Mouse (Mus musculus) retina, adult 2 months (tissue): ENCODE measurements around the gene Ceacam15.

ENCODE experiments used
- DNase-seq: peaks from one replicate; pipeline ENCODE4 v3.0.0-alpha.2; 2012; ENCODE audit warnings: low read depth, low spot score

The Ceacam15 gene

GRCm38 (mm10) chr7:16631025-16631424, 44.5 kb downstream of the Ceacam15 start:
- DNase-seq, result no peak

DNA sequence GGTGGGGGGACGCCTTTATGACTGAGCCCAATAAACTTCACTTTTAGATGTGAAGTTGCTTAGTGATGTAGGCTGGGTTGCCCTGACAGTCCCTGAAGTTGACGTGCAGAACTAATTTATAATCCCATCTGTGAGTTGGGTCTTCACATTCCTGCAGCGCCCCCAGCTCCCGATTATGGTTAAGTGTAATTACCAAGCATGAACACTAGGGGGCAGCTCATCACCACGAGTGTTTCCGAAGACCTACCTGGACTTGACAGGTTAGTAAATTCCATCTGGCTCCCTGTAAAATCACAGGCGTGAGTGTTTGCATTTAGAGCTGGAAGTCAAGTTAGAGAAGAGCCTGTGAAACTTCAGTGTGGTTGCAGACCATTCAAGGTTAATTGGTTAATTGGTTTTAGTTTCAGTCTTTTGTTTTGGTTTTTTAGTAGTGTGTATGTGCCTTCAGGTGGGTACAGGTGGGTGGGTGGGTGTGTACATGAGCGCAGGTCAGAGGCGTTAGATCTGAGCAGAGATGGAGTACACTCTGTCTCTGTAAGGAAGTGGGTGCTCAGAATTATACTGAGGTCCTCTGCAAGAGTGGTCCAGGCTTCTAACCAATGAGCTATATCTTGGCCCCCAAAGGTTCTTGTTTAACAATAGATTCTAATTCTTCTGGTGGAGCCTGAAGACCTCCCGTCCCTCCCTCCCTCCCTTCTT, 45.8 kb downstream of the Ceacam15 start:
- no peak for DNase-seq

- DNase-seq, result peak; percentile 72
Observed at GRCm38 (mm10) chr7:16628096-16628771, 47.3 kb downstream of the Ceacam15 start.

- no peak for DNase-seq
Observed at GRCm38 (mm10) chr7:16623687-16624086, 51.8 kb downstream of the Ceacam15 start.

DNA sequence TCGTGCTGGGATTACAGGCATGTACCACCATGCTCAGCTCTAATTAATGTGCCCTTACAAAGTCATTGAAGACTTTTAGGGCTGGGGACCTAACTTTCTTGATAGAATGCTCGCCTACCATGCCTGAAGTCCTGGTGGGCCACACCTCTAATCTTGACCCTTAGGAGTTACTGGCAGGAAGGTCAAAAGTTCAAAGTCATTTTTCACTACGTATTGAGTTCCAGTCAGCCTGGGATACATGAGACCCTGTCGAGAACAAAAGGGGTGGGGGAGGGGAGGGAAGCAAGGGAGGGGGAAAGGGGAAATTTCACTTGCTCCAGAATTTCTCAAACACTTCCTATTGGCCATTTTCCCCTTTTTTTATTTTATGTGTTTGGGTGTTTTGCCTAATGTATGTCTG, 52.4 kb downstream of the Ceacam15 start:
- no peak for DNase-seq
